Mouse (Mus musculus) mouse trophoblast stem cell (cell line): ENCODE data around the gene Scnn1g.

Experiments used
- in situ Hi-C, 2 experiments: fragments of 300-500 bp; cut with MseI, MboI; formaldehyde crosslinking; loops; 2 replicates in 1 of 2; 3 replicates in 1 of 2; pipeline ENCODE4 v1.15.1; 2025

The Scnn1g gene

GRCm38 (mm10) chr7:121778553-121778952 is 44.3 kb downstream of the Scnn1g start:
- in situ Hi-C loops, result no loop called here

GRCm38 (mm10) chr7:121778980-121779379 is 44.7 kb downstream of the Scnn1g start:
- in situ Hi-C loops, result no loop called here

- in situ Hi-C loops, result no loop called here
These were observed 45.1 kb downstream of the Scnn1g start for GRCm38 (mm10) chr7:121779409-121779808.

GRCm38 (mm10) chr7:121782188-121782909 is 48.1 kb downstream of the Scnn1g start:
- in situ Hi-C loops, result no loop called here

- in situ Hi-C loops, result no loop called here
These were observed 51.5 kb downstream of the Scnn1g start for GRCm38 (mm10) chr7:121785651-121786228.

- in situ Hi-C loops, result no loop called here
These were observed 63.5 kb downstream of the Scnn1g start for GRCm38 (mm10) chr7:121797781-121798180.

GRCm38 (mm10) chr7:121802471-121802870 is 68.2 kb downstream of the Scnn1g start:
- in situ Hi-C loops, result no loop called here

GRCm38 (mm10) chr7:121803011-121803410 is 68.7 kb downstream of the Scnn1g start:
- in situ Hi-C loops, result no loop called here

GRCm38 (mm10) chr7:121805811-121806496 is 71.7 kb downstream of the Scnn1g start:
- in situ Hi-C loops, result no loop called here

- in situ Hi-C loops, result no loop called here
These were observed 73.7 kb downstream of the Scnn1g start for GRCm38 (mm10) chr7:121807726-121808580.
